Mouse (Mus musculus): Measurements from ENCODE around the gene Fxyd4. TPM values are rescaled to one million over a fixed set of nuclear protein-coding genes. Genes with fewer than 3 reads are reported as not detected.

Gene Fxyd4
- polyA plus RNA-seq, 1 experiment from 2014 or later, result 1.7 TPM

GRCm38 (mm10) chr6:117922041-117922440, 15.5 kb downstream of the Fxyd4 start:
- Histone ChIP-seq H3K9ac (ENCODE audit: low read depth, low read length) (no peak overlapping the region), H3K4me3 (ENCODE audit: low read length) (no peak overlapping the region), H3K27ac (ENCODE audit: low read depth, low read length) (no peak overlapping the region), H3K4me2 (ENCODE audit: low read length) (no peak overlapping the region), H3K4me1 (ENCODE audit: control insufficient read depth, insufficient read depth, low read depth, low read length) (peaks cover 10% of the 10 kb centered on the region), H3K36me3 (ENCODE audit: control insufficient read depth, insufficient read depth, low read length) (0 out of 2 replicates have a peak, but pooled peaks cover 7% of the 10 kb centered on the region), H3K27me3 (replicated peaks; ENCODE audit: control insufficient read depth, insufficient read depth, low read length) (no peaks in the 10 kb centered on the region), H3K9me3 (ENCODE audit: control insufficient read depth, low read length) (no peaks in the 10 kb centered on the region)
- no peak for ATAC-seq
- 98% methylated on average over 3 of the region's 3 CpGs for WGBS

GRCm38 (mm10) chr6:117920659-117921640, 16.5 kb downstream of the Fxyd4 start:
- Histone ChIP-seq H3K4me2 (ENCODE audit: low read length) (no peak overlapping the region), H3K27ac (ENCODE audit: low read depth, low read length) (no peak overlapping the region), H3K9ac (ENCODE audit: low read depth, low read length) (no peak overlapping the region), H3K36me3 (ENCODE audit: control insufficient read depth, insufficient read depth, low read length) (0 out of 2 replicates have a peak, but pooled peaks cover 4% of the 10 kb centered on the region), H3K4me1 (ENCODE audit: control insufficient read depth, insufficient read depth, low read depth, low read length) (peaks cover 19% of the 10 kb centered on the region), H3K9me3 (ENCODE audit: control insufficient read depth, low read length) (no peaks in the 10 kb centered on the region), H3K27me3 (replicated peaks; ENCODE audit: control insufficient read depth, insufficient read depth, low read length) (no peaks in the 10 kb centered on the region), H3K4me3 (ENCODE audit: low read length) (no peak overlapping the region)
- no peak for ATAC-seq
- WGBS, result 56% methylated on average over 3 of the region's 3 CpGs

GRCm38 (mm10) chr6:117918043-117918442, 19.4 kb downstream of the Fxyd4 start:
- Histone ChIP-seq H3K9me3 (ENCODE audit: control insufficient read depth, low read length) (no peaks in the 10 kb centered on the region), H3K4me2 (ENCODE audit: low read length) (peak overlapping the region; percentile 92), H3K27ac (ENCODE audit: low read depth, low read length) (peak overlapping the region; percentile 1; the same call in 1 of the 2 replicates), H3K9ac (ENCODE audit: low read depth, low read length) (peak overlapping the region; percentile 66), H3K36me3 (ENCODE audit: control insufficient read depth, insufficient read depth, low read length) (no peaks in the 10 kb centered on the region), H3K4me3 (ENCODE audit: low read length) (peak overlapping the region; percentile 65), H3K27me3 (replicated peaks; ENCODE audit: control insufficient read depth, insufficient read depth, low read length) (no peaks in the 10 kb centered on the region), H3K4me1 (ENCODE audit: control insufficient read depth, insufficient read depth, low read depth, low read length) (peaks cover 20% of the 10 kb centered on the region)
- WGBS, result 25% methylated on average over 5 of the region's 5 CpGs
- no peak for ATAC-seq

GRCm38 (mm10) chr6:117917576-117917975, 19.9 kb downstream of the Fxyd4 start:
- H3K4me3 ChIP-seq (ENCODE audit: low read length), result peak overlapping the region; percentile 65
- H3K4me2 ChIP-seq (ENCODE audit: low read length), result peak overlapping the region; percentile 92
- WGBS, result 2% methylated on average over 21 of the region's 21 CpGs
- H3K9me3 ChIP-seq (ENCODE audit: control insufficient read depth, low read length), result no peaks in the 10 kb centered on the region
- ATAC-seq, result peak; percentile 24; the same call in 1 of the 2 replicates
- H3K27ac ChIP-seq (ENCODE audit: low read depth, low read length), result peak overlapping the region; percentile 79
- H3K9ac ChIP-seq (ENCODE audit: low read depth, low read length), result peak overlapping the region; percentile 66
- H3K27me3 ChIP-seq (replicated peaks; ENCODE audit: control insufficient read depth, insufficient read depth, low read length), result no peaks in the 10 kb centered on the region
- peaks cover 20% of the 10 kb centered on the region for H3K4me1 ChIP-seq (ENCODE audit: control insufficient read depth, insufficient read depth, low read depth, low read length)
- H3K36me3 ChIP-seq (ENCODE audit: control insufficient read depth, insufficient read depth, low read length), result no peaks in the 10 kb centered on the region

- peak overlapping the region; percentile 65 for H3K4me3 ChIP-seq (ENCODE audit: low read length)
- H3K36me3 ChIP-seq (ENCODE audit: control insufficient read depth, insufficient read depth, low read length), result no peaks in the 10 kb centered on the region
- H3K27ac ChIP-seq (ENCODE audit: low read depth, low read length), result peak overlapping the region; percentile 79
- H3K27me3 ChIP-seq (replicated peaks; ENCODE audit: control insufficient read depth, insufficient read depth, low read length), result no peaks in the 10 kb centered on the region
- peak; percentile 90 for ATAC-seq
- H3K9me3 ChIP-seq (ENCODE audit: control insufficient read depth, low read length), result no peaks in the 10 kb centered on the region
- peak overlapping the region; percentile 66 for H3K9ac ChIP-seq (ENCODE audit: low read depth, low read length)
- peaks cover 20% of the 10 kb centered on the region for H3K4me1 ChIP-seq (ENCODE audit: control insufficient read depth, insufficient read depth, low read depth, low read length)
- H3K4me2 ChIP-seq (ENCODE audit: low read length), result peak overlapping the region; percentile 92
- under 1% methylated on average over 62 of the region's 62 CpGs for WGBS
Measured at GRCm38 (mm10) chr6:117916737-117917426, 20.6 kb downstream of the Fxyd4 start.

GRCm38 (mm10) chr6:117916205-117916736, 21.2 kb downstream of the Fxyd4 start:
- Histone ChIP-seq H3K27me3 (replicated peaks; ENCODE audit: control insufficient read depth, insufficient read depth, low read length) (no peaks in the 10 kb centered on the region), H3K4me1 (ENCODE audit: control insufficient read depth, insufficient read depth, low read depth, low read length) (peaks cover 20% of the 10 kb centered on the region), H3K9me3 (ENCODE audit: control insufficient read depth, low read length) (no peaks in the 10 kb centered on the region), H3K4me3 (ENCODE audit: low read length) (peak overlapping the region; percentile 65), H3K27ac (ENCODE audit: low read depth, low read length) (peak overlapping the region; percentile 79), H3K9ac (ENCODE audit: low read depth, low read length) (peak overlapping the region; percentile 66), H3K36me3 (ENCODE audit: control insufficient read depth, insufficient read depth, low read length) (no peaks in the 10 kb centered on the region), H3K4me2 (ENCODE audit: low read length) (peak overlapping the region; percentile 92)
- no peak for ATAC-seq
- 3% methylated on average over 12 of the region's 12 CpGs for WGBS

GRCm38 (mm10) chr6:117914541-117914940, 23.0 kb downstream of the Fxyd4 start:
- no peak overlapping the region for H3K27ac ChIP-seq (ENCODE audit: low read depth, low read length)
- no peaks in the 10 kb centered on the region for H3K27me3 ChIP-seq (replicated peaks; ENCODE audit: control insufficient read depth, insufficient read depth, low read length)
- H3K9ac ChIP-seq (ENCODE audit: low read depth, low read length), result no peak overlapping the region
- H3K4me2 ChIP-seq (ENCODE audit: low read length), result no peak overlapping the region
- H3K9me3 ChIP-seq (ENCODE audit: control insufficient read depth, low read length), result no peaks in the 10 kb centered on the region
- H3K36me3 ChIP-seq (ENCODE audit: control insufficient read depth, insufficient read depth, low read length), result no peaks in the 10 kb centered on the region
- H3K4me3 ChIP-seq (ENCODE audit: low read length), result no peak overlapping the region
- peaks cover 20% of the 10 kb centered on the region for H3K4me1 ChIP-seq (ENCODE audit: control insufficient read depth, insufficient read depth, low read depth, low read length)
- no peak for ATAC-seq

GRCm38 (mm10) chr6:117910120-117910661, 27.3 kb downstream of the Fxyd4 start:
- Histone ChIP-seq H3K27ac (ENCODE audit: low read depth, low read length) (no peak overlapping the region), H3K4me3 (ENCODE audit: low read length) (no peak overlapping the region), H3K9me3 (ENCODE audit: control insufficient read depth, low read length) (no peaks in the 10 kb centered on the region), H3K4me2 (ENCODE audit: low read length) (no peak overlapping the region), H3K9ac (ENCODE audit: low read depth, low read length) (no peak overlapping the region), H3K27me3 (replicated peaks; ENCODE audit: control insufficient read depth, insufficient read depth, low read length) (no peaks in the 10 kb centered on the region), H3K4me1 (ENCODE audit: control insufficient read depth, insufficient read depth, low read depth, low read length) (peaks cover 17% of the 10 kb centered on the region), H3K36me3 (ENCODE audit: control insufficient read depth, insufficient read depth, low read length) (no peaks in the 10 kb centered on the region)
- no peak for ATAC-seq
- 90% methylated on average over 6 of the region's 6 CpGs for WGBS

All from hindbrain, embryonic 16.5 days (tissue).